Mouse (Mus musculus): Measurements from ENCODE around the gene Gpc6. TPM values are rescaled to one million over a fixed set of nuclear protein-coding genes. Genes with fewer than 3 reads are reported as not detected.

Gene Gpc6
- total and polyA plus RNA-seq, 3 experiments, result not detected

DNA sequence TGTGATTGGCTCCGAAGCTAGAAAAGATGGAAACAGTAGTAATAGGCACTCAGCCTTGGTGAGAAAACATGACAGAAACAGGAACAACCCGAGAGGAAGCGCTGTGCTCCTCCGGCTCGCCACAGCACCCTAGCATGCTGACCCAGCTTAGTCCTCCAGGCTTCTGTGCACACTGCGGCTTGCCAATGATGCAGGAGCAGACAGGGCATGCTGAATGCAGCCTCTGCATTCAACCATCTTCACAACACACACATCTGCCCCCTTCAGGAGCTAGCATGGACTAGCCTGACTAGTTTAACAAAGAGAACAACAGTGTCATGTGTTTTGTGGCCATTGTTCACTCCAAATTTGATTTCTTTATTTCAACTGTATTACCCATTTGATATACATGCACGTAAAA, 226.5 kb downstream of the Gpc6 start:
- H3K27ac ChIP-seq (ENCODE audit: insufficient read depth, low read depth), result no peak overlapping the region
- TF ChIP-seq CTCF (conservative IDR thresholded peaks at IDR 0.05 in 1 of 2, IDR thresholded peaks at IDR 0.05 in 1 of 2; ENCODE audit: low read depth in 2 of 2, low read length in 2 of 2) (peak in 1 of 2 experiments; percentile 10; a peak in 1 of 4 replicates), SMC3 (IDR thresholded peaks at IDR 0.05; ENCODE audit: low read depth, low read length) (0 out of 2 replicates have a peak, but pooled peaks have one; percentile 11), UBTF (IDR thresholded peaks at IDR 0.05; ENCODE audit: low read depth, low read length) (no peak)
- H3K36me3 ChIP-seq (replicated peaks in 1 of 2; ENCODE audit: control insufficient read depth in 1 of 2, insufficient read depth in 1 of 2, low read length in 1 of 2), result no peaks in the 10 kb centered on the region
- no peak overlapping the region for H3K9ac ChIP-seq (ENCODE audit: insufficient read depth, low read depth)
- in situ Hi-C loops (cut with MboI; ENCODE audit: low pct_ligation_motif_present, low pct_unique_long_range_greater_than_20kb, low sequenced_read_pairs), result no loop called here
- no peak overlapping the region for H3K4me3 ChIP-seq (replicated peaks in 1 of 3; ENCODE audit: low read depth in 2 of 3, low read length in 2 of 3, poor library complexity in 1 of 3)
- H3K79me2 ChIP-seq (replicated peaks; ENCODE audit: control insufficient read depth, extremely low read depth, insufficient read depth, poor library complexity, severe bottlenecking), result no peaks in the 10 kb centered on the region
- no peaks in the 10 kb centered on the region for H3K4me1 ChIP-seq (ENCODE audit: control insufficient read depth in 1 of 2, insufficient read depth in 2 of 2)
- no peak overlapping the region for H3K4me2 ChIP-seq (ENCODE audit: insufficient read depth, low read depth, poor library complexity, severe bottlenecking)
- no peaks in the 10 kb centered on the region for H3K27me3 ChIP-seq (replicated peaks)
- H3K9me3 ChIP-seq (replicated peaks; ENCODE audit: low read length), result no peaks in the 10 kb centered on the region
- dilution Hi-C loops (cut with MboI; ENCODE audit: extremely low pct_ligation_motif_present, extremely low pct_unique_long_range_greater_than_20kb, low sequenced_read_pairs), result no loop called here
- no peak for DNase-seq (ENCODE audit: extremely low read depth)

DNA sequence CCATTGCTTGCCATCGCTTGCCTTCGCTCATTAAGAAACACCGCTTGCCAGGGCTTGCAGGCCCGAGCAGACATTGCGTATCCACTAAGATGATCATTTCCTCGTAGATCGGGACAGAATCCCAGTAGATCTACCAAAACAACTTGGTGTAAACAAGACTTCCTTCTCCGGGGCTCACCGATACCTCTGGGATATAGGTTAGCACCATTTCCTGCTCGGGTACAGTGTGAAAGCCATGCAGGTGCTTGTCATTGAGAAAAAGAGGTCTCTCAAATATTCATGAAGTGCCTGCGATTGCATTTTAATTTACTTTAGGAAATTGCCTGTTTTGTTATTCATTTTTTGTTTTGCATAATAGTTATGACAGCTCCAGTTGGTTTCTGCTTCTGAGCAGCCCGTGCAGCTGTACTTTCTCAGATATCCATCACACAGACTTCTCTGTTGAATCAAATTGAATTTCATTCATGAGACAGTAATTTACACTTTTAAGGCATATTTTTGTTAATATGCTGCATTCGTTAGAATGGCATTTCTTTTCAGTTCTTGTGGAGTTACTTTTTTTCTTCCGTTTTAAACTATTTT, 230.9 kb downstream of the Gpc6 start:
- no peak overlapping the region for H3K9ac ChIP-seq (ENCODE audit: insufficient read depth, low read depth)
- in situ Hi-C loops (cut with MboI; ENCODE audit: low pct_ligation_motif_present, low pct_unique_long_range_greater_than_20kb, low sequenced_read_pairs) (no loop called here), dilution Hi-C loops (cut with MboI; ENCODE audit: extremely low pct_ligation_motif_present, extremely low pct_unique_long_range_greater_than_20kb, low sequenced_read_pairs) (no loop called here)
- no peak for DNase-seq (ENCODE audit: extremely low read depth)
- TF ChIP-seq USF2 (conservative IDR thresholded peaks at IDR 0.05; ENCODE audit: low read depth, low read length) (no peak), GABPA (IDR thresholded peaks at IDR 0.05; ENCODE audit: insufficient replicate concordance, low read depth, low read length) (no peak), POLR2AphosphoS2 (IDR thresholded peaks at IDR 0.05; ENCODE audit: low read depth, low read length) (no peak), NELFE (IDR thresholded peaks at IDR 0.05; ENCODE audit: low read depth, low read length) (no peak), KAT2A (IDR thresholded peaks at IDR 0.05; ENCODE audit: insufficient replicate concordance, low read length) (no peak), MXI1 (IDR thresholded peaks at IDR 0.05; ENCODE audit: low read depth, low read length) (no peak), MEF2A (IDR thresholded peaks at IDR 0.05; ENCODE audit: borderline replicate concordance, low read depth, low read length) (no peak), CHD2 (IDR thresholded peaks at IDR 0.05; ENCODE audit: low read length) (no peak), JUND (conservative IDR thresholded peaks at IDR 0.05; ENCODE audit: low read depth, low read length) (no peak), EP300 (IDR thresholded peaks at IDR 0.05; ENCODE audit: low read length) (no peak), ZMIZ1 (IDR thresholded peaks at IDR 0.05; ENCODE audit: low read depth, low read length) (no peak), MAX (IDR thresholded peaks at IDR 0.05; ENCODE audit: low read length) (no peak)
- no peaks in the 10 kb centered on the region for H3K27me3 ChIP-seq (replicated peaks)
- H3K9me3 ChIP-seq (replicated peaks; ENCODE audit: low read length), result no peaks in the 10 kb centered on the region
- H3K27ac ChIP-seq (ENCODE audit: insufficient read depth, low read depth), result no peak overlapping the region
- peaks cover 0 to 13% of the 10 kb centered on the region in 2 experiments; a peak in 2 of 4 replicates for H3K4me1 ChIP-seq (ENCODE audit: control insufficient read depth in 1 of 2, insufficient read depth in 2 of 2)
- no peak overlapping the region for H3K4me2 ChIP-seq (ENCODE audit: insufficient read depth, low read depth, poor library complexity, severe bottlenecking)
- no peaks in the 10 kb centered on the region for H3K36me3 ChIP-seq (replicated peaks in 1 of 2; ENCODE audit: control insufficient read depth in 1 of 2, insufficient read depth in 1 of 2, low read length in 1 of 2)
- H3K79me2 ChIP-seq (replicated peaks; ENCODE audit: control insufficient read depth, extremely low read depth, insufficient read depth, poor library complexity, severe bottlenecking), result no peaks in the 10 kb centered on the region
- no peak overlapping the region for H3K4me3 ChIP-seq (replicated peaks in 1 of 3; ENCODE audit: low read depth in 2 of 3, low read length in 2 of 3, poor library complexity in 1 of 3)

All from CH12.LX (cell line).